Comparison of ENCODE assay signal across 42 mouse cellular contexts in genomic region chr7:103305348-103305747, GRCm38 (mm10). TPM values are rescaled to one million over a fixed set of nuclear protein-coding genes. Genes with fewer than 3 reads are reported as not detected.
"Had no signal": no experiment of that assay in that cellular context is flagged by ENCODE, and none has a peak within 500 bp of the region (broad histone marks: within the 10 kb centered on the region; RNA-seq: fewer than 3 reads in every experiment).

Gene Olfr596, plus strand, starts transcription at chr7:103305648.

RNA-seq across cellular contexts. Expression of gene Olfr596, which starts in this region (rescaled TPM):
- total RNA-seq: heart, postnatal 10 days; heart, postnatal 14 days; heart, postnatal 25 days; heart, postnatal 36 days; heart, postnatal 4 days; hematopoietic stem cell, adult 5-6 weeks; hindbrain, postnatal 0 days; layer of hippocampus, adult 18-20 months; layer of hippocampus, adult 2 months; layer of hippocampus, adult 8-10 months; layer of hippocampus, postnatal 10 days; layer of hippocampus, postnatal 14 days; layer of hippocampus, postnatal 25 days; layer of hippocampus, postnatal 36 days; left cerebral cortex, adult 18-20 months; left cerebral cortex, adult 2 months; left cerebral cortex, adult 8-10 months had no signal
- polyA plus RNA-seq: heart, embryonic 11.5 days; heart, embryonic 12.5 days; heart, embryonic 13.5 days; heart, embryonic 14.5 days; heart, embryonic 15.5 days; heart, embryonic 16.5 days; heart, postnatal 0 days; hindbrain, embryonic 10.5 days; hindbrain, embryonic 11.5 days; hindbrain, embryonic 12.5 days; hindbrain, embryonic 13.5 days; hindbrain, embryonic 14.5 days; hindbrain, embryonic 15.5 days; hindbrain, embryonic 16.5 days; hindbrain, postnatal 0 days; inflammation-experienced regulatory T-cells, adult 6 months; intestine, embryonic 14.5 days; intestine, embryonic 15.5 days; intestine, embryonic 16.5 days; intestine, postnatal 0 days; kidney, adult 2 months; kidney, embryonic 14.5 days; kidney, embryonic 15.5 days; kidney, embryonic 16.5 days; kidney, postnatal 0 days; large intestine, adult 2 months had no signal
